Mouse (Mus musculus) lung, embryonic 14.5 days (tissue): ENCODE measurements around the gene Taf11. TPM values are rescaled to one million over a fixed set of nuclear protein-coding genes. Genes with fewer than 3 reads are reported as not detected.

Experiments
- ATAC-seq: fragments of 200-750 bp; cut with Nextera tagmentation; 2 replicates; pipeline ENCODE4 v1.8.0; 2017; ENCODE audit warnings: mild to moderate bottlenecking, moderate TSS enrichment, moderate library complexity; ENCODE audit not compliant: insufficient read depth
- DNase-seq: peaks from one replicate; pipeline ENCODE4 v3.0.0-alpha.2; 2015
- H3K27ac ChIP-seq: fragments of 300-500 bp; sonication (generic); 2 replicates; pipeline ENCODE4 v1.5.1; 2014; ENCODE audit warnings: low read depth, mild to moderate bottlenecking, moderate library complexity
- H3K27me3 ChIP-seq: fragments of 300-500 bp; sonication (generic); 2 replicates; pipeline ENCODE4 v1.6.1; 2014; ENCODE audit warnings: low read length, control low read depth; ENCODE audit not compliant: insufficient read depth
- H3K36me3 ChIP-seq: fragments of 300-500 bp; sonication (generic); 2 replicates; pipeline ENCODE4 v1.6.1; 2014; ENCODE audit warnings: control low read depth; ENCODE audit not compliant: insufficient read depth
- H3K4me1 ChIP-seq: fragments of 300-500 bp; sonication (generic); 2 replicates; pipeline ENCODE4 v1.6.1; 2014; ENCODE audit warnings: antibody characterized with exemption, control low read depth; ENCODE audit not compliant: insufficient read depth
- H3K4me2 ChIP-seq: fragments of 300-500 bp; sonication (generic); 2 replicates; pipeline ENCODE4 v1.6.1; 2014; ENCODE audit warnings: mild to moderate bottlenecking
- H3K4me3 ChIP-seq: fragments of 300-500 bp; sonication (generic); 2 replicates; pipeline ENCODE4 v1.5.1; 2014; ENCODE audit warnings: low read depth, low read length
- H3K9ac ChIP-seq: fragments of 300-500 bp; sonication (generic); 2 replicates; pipeline ENCODE4 v1.6.1; 2014
- H3K9me3 ChIP-seq: fragments of 300-500 bp; sonication (generic); 2 replicates; pipeline ENCODE4 v1.6.1; 2016; ENCODE audit warnings: low read depth, low read length, control low read depth
- CTCF ChIP-seq: IDR thresholded peaks from 2 replicates; pipeline ENCODE4 v1.5.1; 2016; ENCODE audit warnings: antibody characterized with exemption, low read depth
- WGBS: fragments of 180-500 bp; shearing (Covaris S2); extraction: QIAGEN DNeasy Blood & Tissue Kit; methylation state at CpG from one replicate; pipeline ENCODE4 v1.1.7; 2014; 5-methylcytosine and 5-hydroxymethylcytosine counted together
- polyA plus RNA-seq: library from polyadenylated mRNA; unstranded; fragments of >200 nt; fragmentation: Nextera tagmentation; extraction: Ambion mirVana; gene quantifications from 2 replicates; pipeline ENCODE4 v1.2.1, GENCODE M21; 2014

The Taf11 gene
- polyA plus RNA-seq, 1 experiment from 2014 or later = 68.5 TPM

- H3K4me2 ChIP-seq = peak within 1 kb of the TSS; percentile 93
- TF ChIP-seq CTCF = no peak
- WGBS = under 1% methylated on average over 54 of the region's 54 CpGs
- H3K9me3 ChIP-seq = no peaks in the 10 kb centered on the region
- H3K27me3 ChIP-seq = no peaks in the 10 kb centered on the region
- peak; percentile 82 for ATAC-seq
- peak within 1 kb of the TSS; percentile 83 for H3K27ac ChIP-seq
- peak; percentile 87 for DNase-seq
- H3K4me1 ChIP-seq = peaks cover 12% of the 10 kb centered on the region
- H3K9ac ChIP-seq = peak within 1 kb of the TSS; percentile 84
- peak within 1 kb of the TSS; percentile 92 for H3K4me3 ChIP-seq
- peaks cover 24% of the 10 kb centered on the region for H3K36me3 ChIP-seq
These were observed 53.3 kb downstream of the Taf11 start, which contains the start of gene Uhrf1bp1 for GRCm38 (mm10) chr17:27856265-27856797. TSS of gene Uhrf1bp1 (plus strand) at chr17:27856441.

Other genes with a start within 250 kb of the Taf11 start
- gene Spdef, start 180.9 kb downstream of the Taf11 start, polyA plus RNA-seq = 0.88 and 1.1 TPM in 2 replicates
- gene D17Wsu92e, start 89.2 kb downstream of the Taf11 start, polyA plus RNA-seq = 19.5 and 20.3 TPM in 2 replicates
- gene Snrpc, start 71.7 kb downstream of the Taf11 start, polyA plus RNA-seq = 361 and 368 TPM in 2 replicates
- 7.1 and 8.0 TPM in 2 replicates for gene Uhrf1bp1, start 53.4 kb downstream of the Taf11 start, polyA plus RNA-seq
- 18.7 and 19.4 TPM in 2 replicates for gene Anks1, start 538 bp downstream of the Taf11 start, polyA plus RNA-seq
- gene Tcp11, start 170.8 kb upstream of the Taf11 start, polyA plus RNA-seq = 1.6 and 2.0 TPM in 2 replicates
- 2.2 and 2.5 TPM in 2 replicates for gene Scube3, start 232.3 kb upstream of the Taf11 start, polyA plus RNA-seq